Mouse (Mus musculus): ENCODE results near the gene Coro2b. TPM values are rescaled to one million over a fixed set of nuclear protein-coding genes. Genes with fewer than 3 reads are reported as not detected.

Coro2b gene
- total RNA-seq, 4 experiments from 2014 or later = 2.8 to 5.2 (median 3.9) TPM

DNA sequence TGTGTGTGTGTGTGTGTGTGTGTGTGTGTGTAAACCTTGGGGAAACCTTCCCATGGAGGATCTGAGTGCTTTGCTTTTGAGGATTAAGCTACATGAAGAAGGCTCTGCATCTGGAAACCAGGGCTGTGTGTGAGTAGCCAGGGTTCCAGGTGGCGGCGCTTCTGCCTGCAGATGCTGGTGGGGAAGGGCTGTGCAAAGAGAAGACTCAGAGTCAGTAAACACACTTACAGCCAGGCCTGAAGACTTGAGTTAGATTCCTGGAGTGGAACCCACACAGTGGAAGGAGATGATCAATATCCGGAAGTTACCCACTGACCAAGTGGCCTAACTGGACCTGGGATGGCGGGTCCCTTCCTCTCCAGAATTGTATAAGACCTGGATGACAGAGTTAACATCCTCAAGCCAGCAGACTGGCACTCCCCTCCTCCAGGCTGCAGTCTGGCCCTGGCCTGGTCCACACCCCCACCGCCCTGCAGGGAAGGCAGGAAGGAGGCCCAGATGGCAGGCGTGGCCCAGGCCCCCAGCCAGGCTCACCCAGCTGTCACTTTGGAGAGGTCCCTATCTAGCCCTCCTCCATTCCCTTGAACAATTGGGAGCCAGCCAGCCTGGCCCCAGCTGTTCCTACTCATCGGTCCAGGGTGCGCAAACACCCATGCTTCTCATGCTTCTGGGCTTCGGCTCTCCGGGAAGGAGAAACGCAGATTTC, 59.9 kb downstream of the Coro2b start:
- peak; percentile 63 to 77 for DNase-seq (ENCODE audit: low spot score in 2 of 2)

DNA sequence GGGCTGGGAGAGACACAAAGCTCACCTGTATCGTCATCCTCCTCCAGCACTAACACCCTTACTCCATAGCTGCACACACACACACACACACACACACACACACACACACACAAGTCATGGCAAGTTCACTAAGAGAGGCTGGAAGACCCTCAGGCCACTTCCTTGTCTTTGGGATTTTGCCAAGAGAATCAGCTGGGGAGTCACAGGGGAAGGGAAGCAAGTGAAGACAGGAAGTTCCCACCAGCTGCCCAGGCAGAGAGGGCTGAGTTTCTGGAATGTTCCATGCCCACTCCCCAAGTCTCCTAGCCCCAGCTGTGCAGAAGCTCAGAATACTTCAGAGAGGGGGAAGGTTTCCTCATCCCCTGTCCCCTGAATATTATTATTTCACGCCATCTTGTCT, 62.6 kb downstream of the Coro2b start:
- no peak for DNase-seq (ENCODE audit: low spot score in 2 of 2)

- DNase-seq (ENCODE audit: low spot score in 2 of 2) = no peak
Observed at GRCm38 (mm10) chr9:62471541-62472189, 65.2 kb downstream of the Coro2b start.

DNA sequence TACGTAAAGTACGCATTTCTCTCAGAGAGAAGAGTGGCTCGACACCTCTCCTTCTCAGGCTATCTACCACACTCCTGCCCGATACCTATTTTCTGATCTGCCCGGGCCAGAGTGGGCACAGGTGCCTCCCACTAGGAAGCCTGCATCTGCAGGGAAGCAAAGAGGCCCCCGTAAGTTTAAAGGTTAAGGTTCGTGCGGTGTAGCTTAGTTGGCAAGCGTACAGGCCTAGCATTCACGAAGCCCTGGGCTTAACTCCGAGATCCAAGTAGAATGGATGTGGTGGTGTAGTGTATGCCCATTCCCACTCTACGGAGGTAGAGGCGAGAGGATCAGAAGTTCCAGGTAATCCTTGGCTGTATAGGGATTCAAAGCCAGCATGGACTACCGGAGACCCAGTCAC, 65.8 kb downstream of the Coro2b start:
- DNase-seq (ENCODE audit: low spot score in 2 of 2) = no peak

GRCm38 (mm10) chr9:62470398-62470797, 66.4 kb downstream of the Coro2b start:
- DNase-seq (ENCODE audit: low spot score in 2 of 2) = peak; percentile 63 to 64

GRCm38 (mm10) chr9:62469696-62470095, 67.1 kb downstream of the Coro2b start:
- no peak for DNase-seq (ENCODE audit: low spot score in 2 of 2)

DNA sequence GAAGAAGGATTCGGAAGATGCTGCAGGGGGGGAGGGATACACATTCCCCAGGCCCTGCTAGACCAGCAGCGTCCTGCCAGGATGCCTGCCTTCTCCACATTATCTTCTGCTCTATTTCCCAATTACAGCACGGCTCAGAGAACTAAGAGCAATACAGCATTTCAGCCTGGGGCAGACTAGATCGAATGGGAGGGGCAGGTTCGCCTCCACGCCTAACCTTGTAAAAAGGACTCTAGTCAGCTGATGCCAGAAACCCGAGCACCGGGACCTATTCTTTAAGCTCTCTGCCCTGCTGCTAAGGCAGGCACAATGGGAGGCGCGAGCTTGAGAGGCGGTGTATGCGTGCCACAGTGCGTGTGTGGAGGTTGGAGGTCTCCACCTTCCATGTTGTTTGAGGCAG, 67.7 kb downstream of the Coro2b start:
- DNase-seq (ENCODE audit: low spot score in 2 of 2) = no peak

GRCm38 (mm10) chr9:62467413-62467784, 69.4 kb downstream of the Coro2b start:
- DNase-seq (ENCODE audit: low spot score in 2 of 2) = no peak

DNA sequence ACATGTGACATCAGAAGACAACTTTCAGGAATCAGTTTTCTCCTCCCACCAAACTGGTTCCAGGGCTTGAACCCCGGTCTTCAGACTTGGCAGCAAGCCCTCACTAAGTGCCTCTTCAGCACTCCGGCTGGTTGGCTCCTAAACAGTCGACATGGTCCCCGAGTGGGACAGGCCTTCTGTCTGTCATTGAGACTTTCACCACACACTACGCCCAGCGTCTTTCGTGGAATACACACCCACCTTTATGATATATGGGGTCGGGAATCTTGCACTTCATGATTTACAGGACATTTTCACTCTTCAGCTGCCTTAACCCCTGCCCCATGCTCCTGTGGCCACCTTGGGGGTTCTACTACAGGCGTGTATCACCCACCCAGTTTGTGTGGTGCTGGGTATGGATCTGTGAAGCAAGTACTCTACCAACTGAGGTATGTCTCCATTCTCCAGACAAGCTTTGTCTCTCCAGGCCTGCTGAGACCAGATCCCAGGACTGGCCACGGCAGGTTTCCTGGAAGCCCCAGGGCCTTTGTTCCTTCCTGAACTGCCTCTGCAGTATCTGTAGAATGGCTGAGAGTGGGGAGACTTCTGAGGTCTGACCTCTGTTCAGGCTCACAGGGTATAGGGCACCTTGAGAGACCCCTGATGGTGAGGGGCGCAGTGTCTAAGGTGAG, 70.0 kb downstream of the Coro2b start:
- no peak for DNase-seq (ENCODE audit: low spot score in 2 of 2)

DNA sequence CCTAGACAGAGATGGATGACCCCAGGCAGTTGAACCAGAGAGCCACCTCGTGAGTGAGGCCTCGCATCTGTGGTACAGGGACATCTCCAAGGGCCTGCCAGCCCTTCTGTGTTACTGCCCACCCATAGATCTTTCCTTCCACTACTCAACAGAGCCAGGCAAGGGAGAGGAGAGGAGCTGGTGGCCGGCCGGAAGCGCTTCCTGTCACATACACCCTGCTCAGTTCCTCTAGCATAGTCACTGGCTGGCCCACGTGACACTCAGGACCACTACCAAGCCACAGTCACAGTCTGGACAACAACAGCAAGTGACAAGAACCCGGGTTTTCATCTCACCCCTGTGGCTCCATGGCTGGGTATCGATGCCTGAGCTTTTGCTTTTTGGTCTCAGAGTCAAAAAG, 70.8 kb downstream of the Coro2b start:
- no peak for DNase-seq (ENCODE audit: low spot score in 2 of 2)

DNA sequence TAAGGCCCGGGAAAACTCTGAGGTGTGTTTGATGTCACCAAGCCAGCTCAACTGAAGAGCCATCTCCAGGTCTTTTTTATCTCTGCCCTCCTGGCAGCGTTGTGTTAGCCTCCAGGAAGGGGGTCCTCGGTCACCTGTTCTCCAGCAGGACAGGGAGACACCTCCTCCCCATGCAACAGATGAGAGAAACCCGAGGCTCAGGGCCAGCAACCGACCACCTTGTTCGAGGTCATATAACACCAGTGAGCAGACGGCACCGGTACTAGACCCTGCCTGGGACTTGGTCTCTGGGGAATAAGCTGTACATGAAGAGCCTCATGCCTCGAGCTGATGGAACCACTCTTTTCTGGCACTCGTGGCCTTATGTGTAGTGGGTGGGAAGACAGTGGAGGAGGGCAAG, 72.1 kb downstream of the Coro2b start:
- DNase-seq (ENCODE audit: low spot score in 2 of 2) = no peak

DNA sequence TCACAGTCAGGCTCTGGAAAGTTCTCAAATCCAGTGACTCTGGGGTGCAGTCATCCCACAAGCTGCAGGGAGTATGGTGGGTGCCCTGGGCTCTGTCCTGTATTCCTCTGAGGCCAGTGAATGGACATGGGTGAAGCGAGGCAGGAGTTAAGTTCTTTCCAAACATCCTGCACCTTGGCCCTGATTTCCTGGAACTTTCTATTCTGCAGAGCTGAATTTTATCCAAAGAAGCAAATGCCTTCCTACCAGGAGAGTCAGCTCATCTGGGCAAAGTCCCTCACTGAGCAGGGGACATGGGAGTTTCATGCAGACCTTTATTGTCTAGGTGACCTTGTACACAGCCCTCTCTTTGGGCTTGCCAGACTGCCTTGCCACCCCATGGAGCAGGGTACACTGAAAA, 75.1 kb downstream of the Coro2b start:
- DNase-seq (ENCODE audit: low spot score in 2 of 2) = no peak

DNA sequence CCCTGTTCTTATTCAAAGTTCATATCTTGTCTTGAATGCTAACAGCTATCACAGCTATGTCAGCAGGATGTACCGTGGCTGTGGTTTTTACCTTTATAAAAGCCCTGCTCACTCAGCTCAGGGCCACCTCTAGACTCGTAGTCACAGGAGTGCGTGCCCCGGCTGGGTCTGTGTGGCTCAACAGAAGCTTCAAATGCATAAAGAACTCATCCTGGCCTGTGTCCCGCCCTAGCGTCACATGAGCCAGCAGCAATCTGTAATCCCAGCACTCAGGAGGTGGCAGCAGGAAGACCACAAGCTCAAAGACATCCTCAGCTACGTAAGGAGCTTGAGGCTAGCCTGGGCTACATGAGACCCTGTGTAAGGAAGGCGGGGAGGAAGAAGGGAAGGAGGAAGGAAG, 75.7 kb downstream of the Coro2b start:
- no peak for DNase-seq (ENCODE audit: low spot score in 2 of 2)

DNA sequence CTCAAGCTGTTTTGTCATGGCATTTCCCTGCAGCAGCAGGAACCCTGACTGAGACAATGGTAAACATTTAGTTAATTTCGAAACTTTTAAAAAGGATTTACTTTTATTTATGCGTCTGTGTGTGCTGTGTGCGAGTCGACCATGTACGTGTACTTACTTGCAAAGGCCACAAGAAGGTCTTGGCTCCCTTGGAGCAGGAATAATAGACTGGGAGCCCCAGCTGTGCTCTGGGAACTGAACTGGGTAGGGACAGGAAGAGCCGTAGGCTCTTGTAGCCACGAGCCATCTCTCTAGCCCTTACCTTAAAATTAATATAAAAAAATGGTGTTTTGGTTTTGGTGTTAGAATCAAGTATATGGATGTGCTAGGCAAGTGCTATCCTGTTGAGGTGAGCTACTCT, 76.8 kb downstream of the Coro2b start:
- no peak for DNase-seq (ENCODE audit: low spot score in 2 of 2)

- DNase-seq (ENCODE audit: low spot score in 2 of 2) = no peak
Observed at GRCm38 (mm10) chr9:62458457-62458856, 78.4 kb downstream of the Coro2b start.

DNA sequence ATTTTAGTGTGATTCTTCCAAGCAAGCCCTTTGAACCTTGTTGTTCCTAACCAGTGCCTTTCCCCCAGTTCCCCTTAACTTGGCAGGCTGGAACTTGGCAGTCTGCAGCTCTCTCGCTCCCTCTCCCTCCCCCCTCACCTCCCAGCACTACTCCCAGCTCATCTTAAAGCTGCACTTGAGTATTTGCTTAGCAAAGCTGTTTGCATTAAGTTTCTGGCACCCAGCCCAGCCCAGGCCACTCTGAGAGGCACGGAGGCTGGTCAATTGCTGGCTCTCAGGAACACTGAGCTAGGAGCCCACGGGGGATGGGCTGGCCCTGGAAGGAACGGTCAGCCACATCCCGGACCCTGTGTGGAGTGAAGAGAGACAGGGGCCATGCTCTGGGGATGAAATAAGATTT, 80.8 kb downstream of the Coro2b start:
- no peak for DNase-seq (ENCODE audit: low spot score in 2 of 2)

DNA sequence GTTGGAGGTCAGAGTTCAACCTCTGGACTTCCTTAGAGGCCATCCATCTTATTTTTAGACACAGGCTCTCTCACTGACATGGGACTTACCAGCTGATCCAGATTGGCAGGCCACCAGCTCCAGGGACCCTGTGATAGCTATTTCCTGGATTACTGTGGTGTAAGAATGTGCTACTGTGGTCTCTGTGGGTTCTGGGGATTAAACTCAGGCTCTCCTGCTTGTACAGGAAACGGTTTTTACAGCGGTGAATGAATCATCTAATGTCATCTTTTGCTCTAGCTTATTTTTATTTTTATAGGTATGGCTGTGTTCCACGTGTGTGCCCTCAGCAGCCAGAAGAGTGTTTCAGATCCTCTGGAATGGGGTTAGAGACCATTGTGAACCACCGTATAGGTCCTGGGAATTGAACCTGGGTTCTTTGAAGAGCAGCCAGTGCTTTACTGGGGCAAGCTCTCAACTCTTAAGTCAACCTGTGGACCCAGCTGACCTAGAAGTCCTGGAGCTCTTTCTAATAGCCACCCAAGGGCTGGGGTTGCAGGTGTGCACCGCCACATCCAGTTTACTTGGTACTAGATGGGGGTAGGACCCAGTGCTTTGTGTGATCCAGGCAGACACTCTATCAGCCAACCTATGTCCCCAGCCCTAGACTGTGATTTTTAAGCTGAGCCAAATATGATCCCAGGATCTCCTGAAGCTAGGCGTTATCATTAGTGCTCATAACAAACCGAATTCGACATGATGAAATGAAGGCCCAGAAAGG, 81.5 kb downstream of the Coro2b start:
- DNase-seq (ENCODE audit: low spot score in 2 of 2) = no peak

DNA sequence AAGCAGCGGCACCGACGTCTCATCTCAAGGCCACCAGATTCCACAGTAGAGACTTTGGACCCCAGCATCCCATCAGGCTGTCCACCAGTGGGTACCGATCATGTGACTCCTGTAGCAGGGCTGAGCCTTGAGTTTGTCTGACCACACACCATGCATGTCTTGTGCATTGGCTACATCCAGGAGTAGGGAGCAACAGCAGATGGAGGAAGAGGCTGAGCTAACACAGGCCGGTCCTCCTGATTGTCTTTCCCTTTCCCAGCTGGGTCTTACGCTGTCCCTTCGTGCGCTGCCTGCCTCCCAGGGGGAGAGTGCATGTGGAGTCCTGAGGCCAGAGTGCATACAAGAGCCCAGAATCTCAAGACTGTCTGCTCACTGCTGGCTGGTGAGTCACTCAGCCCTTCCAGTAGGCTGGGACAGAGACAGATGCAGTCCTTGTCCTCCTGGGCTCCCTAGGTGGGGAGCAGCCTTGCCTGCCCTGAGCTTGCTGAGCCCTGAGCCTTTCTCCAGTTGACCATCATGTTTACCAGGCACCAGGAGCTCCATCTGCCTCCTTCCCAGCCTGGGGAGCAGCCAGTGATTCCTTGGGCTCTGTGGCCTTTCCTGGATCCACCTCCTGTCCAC, 84.4 kb downstream of the Coro2b start:
- DNase-seq (ENCODE audit: low spot score in 2 of 2) = no peak

GRCm38 (mm10) chr9:62451585-62452372, 85.1 kb downstream of the Coro2b start:
- no peak for DNase-seq (ENCODE audit: low spot score in 2 of 2)

DNA sequence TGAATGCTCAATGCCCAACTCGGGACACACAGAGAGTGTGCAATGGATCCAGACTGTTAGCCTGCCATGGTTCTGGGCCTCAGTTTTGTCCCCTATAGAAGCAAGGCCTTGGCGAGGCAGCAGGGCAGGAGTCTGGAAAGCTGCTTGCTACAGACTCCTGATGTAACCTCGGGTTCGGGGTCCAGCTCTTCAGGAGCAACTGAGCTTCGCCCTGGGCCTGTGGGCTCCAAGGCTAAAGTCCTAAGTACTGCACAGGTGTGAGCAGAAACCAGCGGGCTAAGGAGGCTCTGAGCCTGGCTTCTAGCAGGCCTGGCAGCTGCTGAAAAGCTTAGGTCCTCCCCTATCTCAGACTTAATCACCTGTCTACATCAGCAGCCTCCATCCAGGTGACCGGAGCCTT, 86.0 kb downstream of the Coro2b start:
- no peak for DNase-seq (ENCODE audit: low spot score in 2 of 2)

DNA sequence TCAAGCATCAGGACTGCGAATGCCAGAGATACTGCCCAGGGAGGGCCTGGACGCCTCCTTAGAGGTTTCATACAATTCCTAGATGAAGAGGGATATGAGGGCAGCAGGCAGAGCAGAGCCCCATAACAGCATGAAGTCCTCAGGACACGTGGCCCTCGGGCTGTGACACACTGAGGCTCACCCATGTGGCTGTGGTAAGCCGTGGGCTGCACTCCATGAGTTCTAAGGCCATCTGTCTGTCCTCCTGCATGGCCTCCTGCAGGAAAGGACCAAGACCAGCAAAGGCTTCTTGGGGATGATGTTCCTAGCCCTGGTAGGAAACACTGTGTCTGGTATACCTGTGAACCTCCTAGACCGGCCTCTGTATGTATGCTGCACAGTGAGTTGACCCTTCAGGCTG, 86.5 kb downstream of the Coro2b start:
- DNase-seq (ENCODE audit: low spot score in 2 of 2) = no peak

All from gastrocnemius, adult 8-10 months (tissue).